Mouse (Mus musculus) mesoderm, embryonic 11.5 days (tissue): Measurements from ENCODE around the gene Mindy4.
"Not testable (repeated sequence)": the region's sequence is repeated elsewhere in the genome, so short reads cannot be mapped to it uniquely, and the experiment has no call there.

Source experiments
- DNase-seq: peaks from one replicate; pipeline ENCODE4 v3.0.0-alpha.2; 2012; ENCODE audit warnings: low read depth, low spot score

Mindy4 gene

GRCm38 (mm10) chr6:55202913-55203910, at the start of gene Mindy4:
Gene Mindy4 (plus strand): TSS chr6:55203383.
- peak; percentile 95 for DNase-seq

GRCm38 (mm10) chr6:55159256-55159655, 43.9 kb upstream of the Mindy4 start:
- DNase-seq, result no peak

GRCm38 (mm10) chr6:55161311-55161761, 41.8 kb upstream of the Mindy4 start:
- DNase-seq, result no peak

GRCm38 (mm10) chr6:55163046-55163584, 40.1 kb upstream of the Mindy4 start:
- peak; percentile 38 for DNase-seq

- DNase-seq, result peak; percentile 78
Measured at GRCm38 (mm10) chr6:55166777-55167463, 36.3 kb upstream of the Mindy4 start.

- no peak for DNase-seq
Measured at GRCm38 (mm10) chr6:55169818-55170217, 33.4 kb upstream of the Mindy4 start.

- no peak for DNase-seq
Measured at GRCm38 (mm10) chr6:55171638-55172037, 31.5 kb upstream of the Mindy4 start.

GRCm38 (mm10) chr6:55173171-55173570, 30.0 kb upstream of the Mindy4 start:
- DNase-seq, result no peak

GRCm38 (mm10) chr6:55173941-55174349, 29.2 kb upstream of the Mindy4 start:
- peak; percentile 11 for DNase-seq

GRCm38 (mm10) chr6:55174741-55175181, 28.4 kb upstream of the Mindy4 start, which contains the start of gene Inmt:
Gene Inmt (minus strand): TSS chr6:55175043.
- DNase-seq, result no peak

GRCm38 (mm10) chr6:55175456-55175855, 27.7 kb upstream of the Mindy4 start:
- no peak for DNase-seq

- DNase-seq, result no peak
Measured at GRCm38 (mm10) chr6:55175892-55176291, 27.3 kb upstream of the Mindy4 start.

- peak; percentile 43 for DNase-seq
Measured at GRCm38 (mm10) chr6:55177060-55177732, 26.0 kb upstream of the Mindy4 start.

- DNase-seq, result no peak
Measured at GRCm38 (mm10) chr6:55179560-55179959, 23.6 kb upstream of the Mindy4 start.

GRCm38 (mm10) chr6:55182655-55183430, 20.3 kb upstream of the Mindy4 start:
- DNase-seq, result no peak

- DNase-seq, result not testable (repeated sequence)
Measured at GRCm38 (mm10) chr6:55187827-55188226, 15.4 kb upstream of the Mindy4 start.

GRCm38 (mm10) chr6:55189406-55189805, 13.8 kb upstream of the Mindy4 start:
- no peak for DNase-seq

- no peak for DNase-seq
Measured at GRCm38 (mm10) chr6:55191537-55191936, 11.6 kb upstream of the Mindy4 start.

- no peak for DNase-seq
Measured at GRCm38 (mm10) chr6:55193171-55193570, 10.0 kb upstream of the Mindy4 start.

- no peak for DNase-seq
Measured at GRCm38 (mm10) chr6:55199047-55199446, 4.1 kb upstream of the Mindy4 start.

GRCm38 (mm10) chr6:55203931-55204330, 748 bp downstream of the Mindy4 start:
- peak; percentile 10 for DNase-seq
